Mouse (Mus musculus): ENCODE results near the gene Cfap77.

GRCm38 (mm10) chr2:29021025-29021424 lies 33.8 kb downstream of the Cfap77 start:
- no peak for TF ChIP-seq GATA1 (IDR thresholded peaks at IDR 0.05; ENCODE audit: borderline replicate concordance, low read length)
- TF ChIP-seq FLI1 (IDR thresholded peaks at IDR 0.05; ENCODE audit: low read length), result no peak

Measured in megakaryocyte, embryonic 14.5 days (primary cell).